Mouse (Mus musculus) forebrain, embryonic 14.5 days (tissue): Measurements from ENCODE around the gene Mapkap1. TPM values are rescaled to one million over a fixed set of nuclear protein-coding genes. Genes with fewer than 3 reads are reported as not detected.
"Not testable (repeated sequence)": the region's sequence is repeated elsewhere in the genome, so short reads cannot be mapped to it uniquely, and the experiment has no call there.

Experiments
- ATAC-seq: fragments of 200-750 bp; cut with Nextera tagmentation; 2 replicates; pipeline ENCODE4 v1.8.0; 2017; ENCODE audit warnings: mild to moderate bottlenecking, moderate library complexity
- DNase-seq: peaks from one replicate; pipeline ENCODE4 v3.0.0-alpha.2; 2015; ENCODE audit warnings: low spot score
- H3K27ac ChIP-seq: fragments of 300-500 bp; sonication (generic); 2 replicates; pipeline ENCODE4 v1.5.1; 2014; ENCODE audit warnings: low read depth, mild to moderate bottlenecking, control low read depth, low read length, moderate library complexity
- H3K27me3 ChIP-seq: fragments of 300-500 bp; sonication (generic); replicated peaks from 2 replicates; pipeline ENCODE4 v1.6.1; 2014; ENCODE audit warnings: low read length, control low read depth, mixed read lengths; ENCODE audit not compliant: control insufficient read depth, insufficient read depth
- H3K36me3 ChIP-seq: fragments of 300-500 bp; sonication (generic); 2 replicates; pipeline ENCODE4 v1.6.1; 2014; ENCODE audit warnings: low read length, control low read depth; ENCODE audit not compliant: control insufficient read depth, insufficient read depth
- H3K4me1 ChIP-seq: fragments of 300-500 bp; sonication (generic); 2 replicates; pipeline ENCODE4 v1.6.1; 2014; ENCODE audit warnings: antibody characterized with exemption, low read length, control low read depth; ENCODE audit not compliant: control insufficient read depth, insufficient read depth
- H3K4me2 ChIP-seq: fragments of 300-500 bp; sonication (generic); 2 replicates; pipeline ENCODE4 v1.6.1; 2014; ENCODE audit warnings: mild to moderate bottlenecking, control low read depth, low read length
- H3K4me3 ChIP-seq: fragments of 300-500 bp; sonication (generic); 2 replicates; pipeline ENCODE4 v1.5.1; 2014; ENCODE audit warnings: low read depth, low read length, control low read depth
- H3K9ac ChIP-seq: fragments of 300-500 bp; sonication (generic); 2 replicates; pipeline ENCODE4 v1.6.1; 2014; ENCODE audit warnings: mild to moderate bottlenecking, low read length, control low read depth, moderate library complexity
- H3K9me3 ChIP-seq: fragments of 300-500 bp; sonication (generic); replicated peaks from 2 replicates; pipeline ENCODE4 v1.6.1; 2016; ENCODE audit warnings: low read length, control low read depth, mixed read lengths; ENCODE audit not compliant: control insufficient read depth
- WGBS: fragments of 180-500 bp; shearing (Covaris S2); extraction: QIAGEN DNeasy Blood & Tissue Kit; methylation state at CpG from one replicate; pipeline ENCODE4 v1.1.7; 2014; 5-methylcytosine and 5-hydroxymethylcytosine counted together
- polyA plus RNA-seq: library from polyadenylated mRNA; unstranded; fragments of >200 nt; fragmentation: Nextera tagmentation; extraction: Ambion mirVana; gene quantifications from 2 replicates; pipeline ENCODE4 v1.2.1, GENCODE M21; 2014

Mapkap1 gene
- polyA plus RNA-seq, 1 experiment from 2014 or later, result 105 TPM

- no peaks in the 10 kb centered on the region for H3K36me3 ChIP-seq
- DNase-seq (no peak), ATAC-seq (no peak)
- H3K27me3 ChIP-seq, result no peaks in the 10 kb centered on the region
- no peak overlapping the region for H3K4me2 ChIP-seq
- no peak overlapping the region for H3K4me3 ChIP-seq
- 97% methylated on average over 5 of the region's 5 CpGs for WGBS
- no peaks in the 10 kb centered on the region for H3K9me3 ChIP-seq
- H3K4me1 ChIP-seq, result no peaks in the 10 kb centered on the region; the same call in 1 of the 2 replicates
- H3K9ac ChIP-seq, result no peak overlapping the region
- H3K27ac ChIP-seq, result no peak overlapping the region
Observed at GRCm38 (mm10) chr2:34469324-34469723, 62.8 kb downstream of the Mapkap1 start.

GRCm38 (mm10) chr2:34473775-34474174, 67.2 kb downstream of the Mapkap1 start:
- no peak overlapping the region for H3K4me2 ChIP-seq
- H3K4me3 ChIP-seq, result no peak overlapping the region
- WGBS, result 69% methylated on average over 3 of the region's 3 CpGs
- H3K9me3 ChIP-seq, result no peaks in the 10 kb centered on the region
- no peaks in the 10 kb centered on the region for H3K36me3 ChIP-seq
- no peak overlapping the region for H3K27ac ChIP-seq
- ATAC-seq (no peak), DNase-seq (peak; percentile 52)
- H3K9ac ChIP-seq, result no peak overlapping the region
- no peaks in the 10 kb centered on the region; the same call in 1 of the 2 replicates for H3K4me1 ChIP-seq
- H3K27me3 ChIP-seq, result no peaks in the 10 kb centered on the region

GRCm38 (mm10) chr2:34481401-34481800, 74.8 kb downstream of the Mapkap1 start:
- H3K27ac ChIP-seq, result no peak overlapping the region
- H3K9me3 ChIP-seq, result no peaks in the 10 kb centered on the region
- H3K27me3 ChIP-seq, result no peaks in the 10 kb centered on the region
- no peak overlapping the region for H3K4me2 ChIP-seq
- ATAC-seq, result no peak
- H3K36me3 ChIP-seq, result no peaks in the 10 kb centered on the region
- no peak overlapping the region for H3K9ac ChIP-seq
- peaks cover 7% of the 10 kb centered on the region for H3K4me1 ChIP-seq
- H3K4me3 ChIP-seq, result no peak overlapping the region
- peak; percentile 9 for DNase-seq
- 33% methylated on average over 4 of the region's 4 CpGs for WGBS

GRCm38 (mm10) chr2:34482102-34482501, 75.5 kb downstream of the Mapkap1 start:
- WGBS, result 58% methylated on average over 3 of the region's 3 CpGs
- Histone ChIP-seq H3K9ac (no peak overlapping the region), H3K36me3 (no peaks in the 10 kb centered on the region), H3K9me3 (no peaks in the 10 kb centered on the region), H3K27me3 (no peaks in the 10 kb centered on the region), H3K4me2 (no peak overlapping the region), H3K4me3 (no peak overlapping the region), H3K4me1 (peaks cover 7% of the 10 kb centered on the region), H3K27ac (no peak overlapping the region)
- DNase-seq (no peak), ATAC-seq (no peak)

- H3K4me2 ChIP-seq, result no peak overlapping the region
- no peak overlapping the region for H3K9ac ChIP-seq
- WGBS, result 68% methylated on average over 3 of the region's 3 CpGs
- no peaks in the 10 kb centered on the region for H3K27me3 ChIP-seq
- DNase-seq (no peak), ATAC-seq (no peak)
- H3K4me3 ChIP-seq, result no peak overlapping the region
- H3K4me1 ChIP-seq, result peaks cover 7% of the 10 kb centered on the region
- H3K27ac ChIP-seq, result no peak overlapping the region
- no peaks in the 10 kb centered on the region for H3K36me3 ChIP-seq
- no peaks in the 10 kb centered on the region for H3K9me3 ChIP-seq
Observed at GRCm38 (mm10) chr2:34482531-34482930, 76.0 kb downstream of the Mapkap1 start.

GRCm38 (mm10) chr2:34487281-34487680, 80.7 kb downstream of the Mapkap1 start:
- no peaks in the 10 kb centered on the region for H3K4me1 ChIP-seq
- H3K4me3 ChIP-seq, result no peak overlapping the region
- H3K4me2 ChIP-seq, result no peak overlapping the region
- no peak overlapping the region for H3K9ac ChIP-seq
- no peak for ATAC-seq
- WGBS, result 86% methylated on average over 7 of the region's 7 CpGs
- DNase-seq, result no peak
- no peaks in the 10 kb centered on the region for H3K9me3 ChIP-seq
- H3K36me3 ChIP-seq, result no peaks in the 10 kb centered on the region
- H3K27ac ChIP-seq, result no peak overlapping the region
- no peaks in the 10 kb centered on the region for H3K27me3 ChIP-seq

GRCm38 (mm10) chr2:34503975-34504730, 97.6 kb downstream of the Mapkap1 start:
- WGBS, result 19% methylated on average over 3 of the region's 3 CpGs
- Histone ChIP-seq H3K36me3 (peaks cover 8% of the 10 kb centered on the region; the same call in 1 of the 2 replicates), H3K27me3 (no peaks in the 10 kb centered on the region), H3K9ac (no peak overlapping the region), H3K4me2 (no peak overlapping the region), H3K4me3 (no peak overlapping the region), H3K4me1 (peaks cover 3% of the 10 kb centered on the region; the same call in 1 of the 2 replicates), H3K27ac (peak overlapping the region; percentile 14; the same call in 1 of the 2 replicates), H3K9me3 (no peaks in the 10 kb centered on the region)
- ATAC-seq, result no peak
- peak; percentile 70 for DNase-seq

GRCm38 (mm10) chr2:34506162-34506561, 99.6 kb downstream of the Mapkap1 start:
- not testable (repeated sequence) for H3K4me3 ChIP-seq, H3K9ac ChIP-seq, H3K4me2 ChIP-seq, H3K36me3 ChIP-seq, H3K9me3 ChIP-seq, H3K4me1 ChIP-seq, ATAC-seq, DNase-seq, H3K27ac ChIP-seq, H3K27me3 ChIP-seq
- 94% methylated on average over 2 of the region's 2 CpGs for WGBS

GRCm38 (mm10) chr2:34509856-34510255, 103.3 kb downstream of the Mapkap1 start:
- WGBS, result 90% methylated on average over 5 of the region's 5 CpGs

More at GRCm38 (mm10) chr2:34509856-34510255, 103.3 kb downstream of the Mapkap1 start:
- Histone ChIP-seq H3K36me3 (no peaks in the 10 kb centered on the region), H3K4me2 (no peak overlapping the region), H3K27me3 (no peaks in the 10 kb centered on the region), H3K9me3 (no peaks in the 10 kb centered on the region), H3K4me3 (no peak overlapping the region), H3K27ac (no peak overlapping the region), H3K9ac (no peak overlapping the region), H3K4me1 (no peaks in the 10 kb centered on the region)
- DNase-seq (no peak), ATAC-seq (no peak)
